Mouse (Mus musculus) G1E (cell line): ENCODE data around the gene Vps13c. TPM values are rescaled to one million over a fixed set of nuclear protein-coding genes. Genes with fewer than 3 reads are reported as not detected.
A peak's percentile ranks its signal among the peaks of the same experiment; 100 is the strongest.

Experiments used
- ATAC-seq: 2 replicates; pipeline ENCODE4 v1.8.0; 2016; ENCODE audit warnings: mild to moderate bottlenecking; ENCODE audit not compliant: insufficient number of reproducible peaks, poor library complexity, low FRiP score, severe bottlenecking; ENCODE audit errors: extremely low read depth
- DNase-seq: peaks from one replicate; pipeline ENCODE4 v3.0.0; 2012; ENCODE audit warnings: low spot score
- H3K27me3 ChIP-seq: 2 replicates; pipeline ENCODE4 v1.6.1; 2012; ENCODE audit warnings: mild to moderate bottlenecking, low read length, inconsistent platforms; ENCODE audit not compliant: insufficient read depth
- H3K36me3 ChIP-seq: replicated peaks from 2 replicates; pipeline ENCODE3; 2012; ENCODE audit warnings: mild to moderate bottlenecking, inconsistent platforms
- H3K4me1 ChIP-seq: 2 replicates; pipeline ENCODE4 v1.6.1; 2012; ENCODE audit warnings: low read depth, low read length, inconsistent platforms, mixed read lengths; ENCODE audit not compliant: insufficient read depth
- H3K4me3 ChIP-seq: 2 replicates; pipeline ENCODE4 v1.5.1; 2012; ENCODE audit warnings: low read depth, mild to moderate bottlenecking, inconsistent platforms, low read length, moderate library complexity, mixed read lengths
- H3K9me3 ChIP-seq: replicated peaks from 2 replicates; pipeline ENCODE4 v1.6.1; 2012; ENCODE audit warnings: inconsistent platforms
- CTCF ChIP-seq: IDR thresholded peaks from 2 replicates; pipeline ENCODE4 v1.5.1; 2012; ENCODE audit warnings: low read depth, low read length, inconsistent platforms, mixed read lengths
- GATA1 ChIP-seq: IDR thresholded peaks from 2 replicates; pipeline ENCODE4 v1.6.1; 2012; ENCODE audit warnings: borderline replicate concordance, low read length, inconsistent platforms, mixed read lengths
- GATA2 ChIP-seq: IDR thresholded peaks from 2 replicates; pipeline ENCODE4 v1.6.1; 2012; ENCODE audit warnings: low read depth, low read length, inconsistent platforms, borderline replicate concordance
- POLR2AphosphoS5 ChIP-seq: IDR thresholded peaks from 2 replicates; pipeline ENCODE4 v1.6.1; 2012; ENCODE audit warnings: low read depth, low read length, inconsistent platforms; ENCODE audit not compliant: insufficient replicate concordance
- TAL1 ChIP-seq: conservative IDR thresholded peaks from 2 replicates; pipeline ENCODE4 v1.6.1; 2012; ENCODE audit warnings: low read depth, low read length, inconsistent platforms, mixed read lengths
- polyA plus RNA-seq: library from polyadenylated mRNA; stranded (reverse); fragments of >175 nt; gene quantifications from 2 replicates; pipeline ENCODE4 v1.2.3, GENCODE M21; 2012
- total RNA-seq, 2 experiments: library from RNA; stranded (forward) in 1 of 2; stranded (reverse) in 1 of 2; fragments of 200-1000 nt in 1 of 2; fragments of >200 nt in 1 of 2; fragmentation: Nextera tagmentation in 1 of 2; gene quantifications; 2 replicates each; pipeline ENCODE4 v1.2.3; 2014 to 2017

Vps13c gene
- total RNA-seq (2014; fragmentation: Nextera tagmentation) (356 and 366 TPM in 2 replicates), total RNA-seq (2017) (111 and 145 TPM in 2 replicates), polyA plus RNA-seq (14.3 and 26.3 TPM in 2 replicates)

DNA sequence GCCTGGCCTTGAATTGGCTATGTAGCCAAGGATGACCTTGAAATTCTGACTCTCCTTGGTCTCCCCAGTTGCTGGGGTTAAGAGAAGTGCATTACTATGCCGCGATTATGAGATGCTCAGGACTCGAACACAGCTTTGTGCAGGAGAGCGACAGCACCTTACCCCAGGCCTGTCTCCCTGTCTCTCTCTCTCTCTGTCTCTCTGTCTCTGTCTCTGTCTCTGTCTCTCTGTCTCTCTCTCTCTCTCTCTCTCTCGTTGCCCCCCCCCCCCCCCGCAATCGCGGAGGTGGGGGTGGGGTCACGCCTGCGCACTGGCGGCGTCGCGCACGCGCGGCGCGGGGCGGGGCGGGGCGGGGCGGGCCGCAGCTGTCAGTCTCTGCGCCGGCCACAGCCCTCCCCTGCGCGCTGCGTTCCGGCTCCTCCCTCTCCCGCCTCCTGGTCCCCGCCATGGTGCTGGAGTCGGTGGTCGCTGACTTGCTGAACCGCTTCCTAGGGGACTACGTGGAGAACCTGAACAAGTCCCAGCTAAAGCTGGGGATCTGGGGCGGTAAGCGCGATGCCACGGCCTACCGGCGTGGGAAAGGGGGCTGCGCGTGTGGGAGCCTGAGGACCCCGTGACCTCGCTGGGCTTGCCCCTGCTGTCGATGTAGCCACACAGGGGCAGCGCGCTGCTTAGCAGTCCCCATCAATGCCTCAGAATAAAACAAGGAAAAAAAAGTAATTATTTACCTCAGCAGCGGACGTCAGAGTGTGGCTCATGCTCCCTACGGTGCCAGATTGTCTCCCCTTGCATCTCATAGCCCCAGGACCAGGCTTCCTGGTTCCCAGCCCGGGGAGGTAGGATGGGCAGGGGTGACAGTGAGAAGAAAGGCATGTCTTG, at the start of gene Vps13c:
TSS of gene Vps13c (plus strand) at position 416 of the 879 bp plus-strand sequence.
- Histone ChIP-seq H3K4me3 (peak within 1 kb of the TSS; percentile 98), H3K27me3 (no peaks in the 10 kb centered on the region), H3K9me3 (no peaks in the 10 kb centered on the region), H3K4me1 (peaks cover 61% of the 10 kb centered on the region), H3K36me3 (peaks cover 12% of the 10 kb centered on the region)
- ATAC-seq (peak; percentile 62; the same call in 1 of the 2 replicates), DNase-seq (peak; percentile 79)
- no peak for TF ChIP-seq GATA1
- no peak for TF ChIP-seq POLR2AphosphoS5
- no peak for TF ChIP-seq GATA2
- TF ChIP-seq TAL1: no peak
- TF ChIP-seq CTCF: no peak

DNA sequence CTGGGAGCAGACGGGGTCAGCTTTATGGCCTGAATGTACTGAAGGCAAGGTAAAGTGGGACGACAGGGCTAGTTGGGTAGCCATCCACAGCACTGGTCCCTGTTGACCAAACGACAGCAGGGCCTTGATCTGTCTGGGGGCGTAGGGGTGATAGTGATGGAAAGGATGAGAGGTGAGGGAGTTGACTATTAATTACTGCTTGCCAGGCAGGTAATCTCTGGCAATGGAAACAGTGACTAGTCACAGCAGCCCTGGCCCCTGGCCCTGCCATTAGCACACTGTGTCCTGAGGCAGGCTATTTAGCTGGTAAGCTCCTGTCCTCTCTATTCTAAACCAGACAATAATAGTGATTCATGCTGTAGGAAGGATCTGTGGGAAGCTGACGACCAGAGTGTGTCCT, 47.8 kb upstream of the Vps13c start:
- ATAC-seq (no peak), DNase-seq (no peak)
- no peaks in the 10 kb centered on the region for H3K4me1 ChIP-seq
- TF ChIP-seq TAL1 (no peak), POLR2AphosphoS5 (no peak), GATA1 (no peak), CTCF (no peak), GATA2 (no peak)
- H3K4me3 ChIP-seq: no peak overlapping the region
- H3K36me3 ChIP-seq: no peaks in the 10 kb centered on the region
- no peaks in the 10 kb centered on the region for H3K9me3 ChIP-seq
- peaks cover 16% of the 10 kb centered on the region for H3K27me3 ChIP-seq

DNA sequence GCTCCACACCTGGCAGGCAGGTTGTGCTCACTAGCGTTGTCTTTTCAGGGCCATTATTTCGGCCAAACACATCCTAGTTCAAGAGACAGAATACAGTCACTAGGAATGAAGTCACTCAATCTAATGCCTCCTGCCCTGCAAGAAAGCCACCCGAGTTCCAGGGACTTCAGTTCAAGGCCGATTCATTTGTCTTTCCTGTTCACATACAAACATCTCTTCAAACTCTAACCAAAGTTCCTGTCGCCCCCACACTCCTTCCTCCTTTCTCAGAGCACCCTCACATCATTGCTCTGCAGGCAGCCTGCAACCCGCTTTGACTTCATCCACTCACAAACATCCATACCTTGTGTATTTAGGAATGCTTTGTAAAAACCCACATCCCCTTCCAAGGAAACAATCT, 46.7 kb upstream of the Vps13c start:
- no peak for ATAC-seq

DNA sequence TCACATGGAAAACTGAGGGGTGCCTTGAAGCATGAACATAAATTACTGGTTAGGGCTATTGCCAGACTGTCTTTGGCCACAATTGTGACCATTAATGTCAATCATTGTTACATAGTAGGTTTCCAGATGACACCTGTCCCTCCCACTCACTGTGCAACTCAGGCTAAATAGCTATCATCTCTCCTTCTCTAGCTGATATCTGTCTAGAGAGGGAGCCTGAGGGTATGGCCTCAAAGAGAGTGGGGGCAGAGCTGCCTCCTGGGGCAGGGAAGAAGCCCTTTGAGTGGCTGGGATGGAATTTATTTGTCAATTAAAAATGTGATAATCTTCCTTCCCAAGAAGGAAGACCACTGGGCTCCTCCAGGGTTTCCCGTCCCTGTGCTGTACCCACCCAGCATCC, 46.0 kb upstream of the Vps13c start:
- Histone ChIP-seq H3K27me3 (peaks cover 13% of the 10 kb centered on the region), H3K4me1 (no peaks in the 10 kb centered on the region), H3K9me3 (no peaks in the 10 kb centered on the region), H3K36me3 (no peaks in the 10 kb centered on the region), H3K4me3 (no peak overlapping the region)
- ATAC-seq (no peak), DNase-seq (no peak)
- TF ChIP-seq POLR2AphosphoS5 (no peak), CTCF (no peak), GATA1 (no peak), GATA2 (no peak), TAL1 (no peak)

More for the DNA sequence above, 46.7 kb upstream of the Vps13c start:
- no peak for TF ChIP-seq CTCF
- no peak for TF ChIP-seq POLR2AphosphoS5
- no peak for TF ChIP-seq GATA2
- no peak for TF ChIP-seq TAL1
- TF ChIP-seq GATA1: no peak
- Histone ChIP-seq H3K9me3 (no peaks in the 10 kb centered on the region), H3K4me3 (no peak overlapping the region), H3K36me3 (no peaks in the 10 kb centered on the region), H3K27me3 (peaks cover 13% of the 10 kb centered on the region), H3K4me1 (no peaks in the 10 kb centered on the region)
- no peak for DNase-seq

DNA sequence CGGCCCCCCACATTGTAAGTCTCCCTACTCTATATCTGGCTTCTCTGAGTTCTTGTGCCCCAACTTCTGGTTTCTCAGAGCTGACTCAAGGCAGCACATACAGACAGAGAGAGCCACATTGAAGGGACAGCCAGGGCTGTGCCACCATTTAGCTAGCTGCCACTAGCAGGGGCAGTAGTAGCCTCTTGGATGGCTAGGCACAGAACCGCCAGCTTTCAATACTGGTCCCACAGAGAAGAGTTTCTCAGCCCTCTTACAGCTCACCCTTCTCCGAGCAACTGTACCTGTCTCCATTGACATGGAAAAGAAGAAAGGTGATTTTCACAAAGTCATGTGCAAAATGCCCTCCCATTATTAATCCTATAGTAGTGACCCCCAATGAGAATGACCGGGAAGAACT, 45.5 kb upstream of the Vps13c start:
- TF ChIP-seq POLR2AphosphoS5 (no peak), GATA2 (no peak), CTCF (no peak), TAL1 (no peak), GATA1 (no peak)
- Histone ChIP-seq H3K27me3 (peaks cover 12% of the 10 kb centered on the region), H3K36me3 (no peaks in the 10 kb centered on the region), H3K4me1 (no peaks in the 10 kb centered on the region), H3K4me3 (no peak overlapping the region), H3K9me3 (no peaks in the 10 kb centered on the region)
- ATAC-seq (no peak), DNase-seq (no peak)

DNA sequence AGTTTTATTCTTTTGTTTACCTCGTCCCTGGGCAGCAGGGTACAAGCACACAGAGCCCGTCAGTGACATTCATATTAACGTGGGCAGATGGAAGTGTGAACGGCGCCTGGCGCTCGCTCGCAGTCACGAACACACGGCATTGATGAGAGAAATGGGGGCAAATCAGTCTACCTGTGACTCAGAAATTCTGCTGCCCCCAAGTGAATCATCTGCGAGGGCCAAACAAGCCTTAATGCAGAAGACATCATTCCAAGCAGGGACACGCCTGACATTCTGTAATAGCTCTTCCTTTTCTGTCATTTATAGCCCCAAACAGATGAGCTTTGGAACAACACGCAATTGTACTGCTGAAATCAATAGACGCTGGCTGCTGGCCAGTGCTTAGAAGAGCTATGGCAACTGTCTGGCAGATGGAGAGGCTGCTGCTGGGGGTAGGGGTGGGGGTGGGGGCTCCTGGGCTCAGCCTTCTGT, 45.0 kb upstream of the Vps13c start:
- Histone ChIP-seq H3K4me1 (no peaks in the 10 kb centered on the region), H3K4me3 (no peak overlapping the region), H3K9me3 (no peaks in the 10 kb centered on the region), H3K36me3 (no peaks in the 10 kb centered on the region), H3K27me3 (0 out of 2 replicates have a peak, but pooled peaks cover 11% of the 10 kb centered on the region)
- no peak for ATAC-seq
- no peak for DNase-seq
- TF ChIP-seq TAL1: no peak
- TF ChIP-seq POLR2AphosphoS5: no peak
- no peak for TF ChIP-seq GATA2
- TF ChIP-seq CTCF: no peak
- TF ChIP-seq GATA1: no peak
